Mouse (Mus musculus) heart, adult 2 months (tissue): ENCODE results near the gene Gsk3a.

Experiments
- CTCF ChIP-seq: fragments of 200-600 bp; IDR thresholded peaks from 2 replicates; pipeline ENCODE4 v1.8.1; 2022; ENCODE audit warnings: antibody characterized with exemption, mild to moderate bottlenecking, moderate library complexity
- EP300 ChIP-seq: fragments of 200-500 bp; IDR thresholded peaks from 2 replicates; pipeline ENCODE4 v1.6.1; 2011; ENCODE audit warnings: low read depth, low read length, control low read depth; ENCODE audit not compliant: insufficient read depth
- POLR2A ChIP-seq: fragments of 200-500 bp; IDR thresholded peaks from 2 replicates; pipeline ENCODE4 v1.6.1; 2011; ENCODE audit warnings: mild to moderate bottlenecking, low read depth, low read length, control low read depth; ENCODE audit not compliant: insufficient read depth

- TF ChIP-seq EP300 (no peak), POLR2A (no peak), CTCF (no peak)
Measured at GRCm38 (mm10) chr7:25274996-25275395, 37.3 kb upstream of the Gsk3a start.
